Mouse (Mus musculus) urinary bladder, postnatal 14 days (tissue): ENCODE measurements around the gene Rnase11.

Experiments used
- DNase-seq: peaks from one replicate; pipeline ENCODE4 v3.0.0; 2021; ENCODE audit warnings: low spot score

Gene Rnase11

GRCm38 (mm10) chr14:51008781-51009180, 41.2 kb downstream of the Rnase11 start:
- no peak for DNase-seq

GRCm38 (mm10) chr14:51007914-51008713, 41.8 kb downstream of the Rnase11 start:
- peak; percentile 60 for DNase-seq

- DNase-seq, result no peak
Observed at GRCm38 (mm10) chr14:51007152-51007801, 42.7 kb downstream of the Rnase11 start, which contains the start of gene Rnase10. TSS of gene Rnase10 (plus strand) at chr14:51007751.
